10 mouse cellular contexts compared by ENCODE assay signal in the genomic region with DNA sequence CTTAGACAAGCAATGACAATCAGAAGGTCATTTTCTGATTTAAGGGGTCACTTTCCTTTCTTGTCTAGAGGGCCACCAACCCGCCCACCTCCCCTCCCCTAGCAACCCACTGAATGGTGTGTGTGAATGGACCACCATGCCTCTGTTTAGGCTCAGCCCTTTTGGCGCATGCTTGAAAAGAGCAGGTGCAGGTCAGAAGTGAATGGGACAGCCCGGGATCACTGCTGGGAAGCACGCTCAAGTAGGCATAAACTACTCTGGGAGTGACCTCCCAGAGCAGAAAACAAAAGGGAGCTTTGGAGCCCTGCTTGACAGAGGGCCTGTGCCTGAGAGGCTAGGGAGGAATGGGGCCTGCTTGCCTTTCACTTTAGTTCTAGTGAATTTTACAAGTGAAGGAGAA. TPM values are rescaled to one million over a fixed set of nuclear protein-coding genes. Genes with fewer than 3 reads are reported as not detected.
A peak's percentile ranks its signal among the peaks of the same experiment; 100 is the strongest.
DNase-seq lines count a peak whose midpoint lies in the region; ATAC-seq and TF ChIP-seq lines count a peak whose summit lies in the region.
"Had no signal": no experiment of that assay in that cellular context is flagged by ENCODE, and none has a peak within 500 bp of the region (broad histone marks: within the 10 kb centered on the region; RNA-seq: fewer than 3 reads in every experiment).

No protein-coding gene starts in this region.

- no peak for DNase-seq in lung, embryonic 14.5 days
- DNase-seq in lung, postnatal 10 days, result no peak
- DNase-seq in forebrain, postnatal 0 days, result no peak
- DNase-seq in urinary bladder, postnatal 10 days (ENCODE audit: low spot score), result no peak
- DNase-seq in heart, adult 9 months (ENCODE audit: low spot score in 2 of 2), result no peak
- DNase-seq in left cerebral cortex, postnatal 14 days (ENCODE audit: low spot score in 2 of 2), result no peak
- DNase-seq: gastrocnemius, postnatal 25 days had no signal

- intact Hi-C loops in left cerebral cortex, postnatal 14 days (cut with DNase I), result no loop called here

- no peaks in the 10 kb centered on the region for H3K36me3 ChIP-seq in lung, embryonic 14.5 days (ENCODE audit: insufficient read depth)
- H3K36me3 ChIP-seq in forebrain, postnatal 0 days (ENCODE audit: insufficient read depth), result no peaks in the 10 kb centered on the region
- H3K36me3 ChIP-seq in midbrain, embryonic 15.5 days (replicated peaks), result no peaks in the 10 kb centered on the region
- no peaks in the 10 kb centered on the region for H3K36me3 ChIP-seq in liver, embryonic 12.5 days

- no peak for TF ChIP-seq CTCF in lung, embryonic 14.5 days (IDR thresholded peaks at IDR 0.05; ENCODE audit: low read depth)
- TF ChIP-seq CTCF in forebrain, postnatal 0 days (IDR thresholded peaks at IDR 0.05; ENCODE audit: low read depth), result no peak

- H3K27ac ChIP-seq in lung, embryonic 14.5 days (ENCODE audit: low read depth), result no peak overlapping the region
- H3K27ac ChIP-seq in forebrain, postnatal 0 days (ENCODE audit: low read depth, low read length), result no peak overlapping the region
- H3K27ac ChIP-seq in midbrain, embryonic 15.5 days, result no peak overlapping the region
- no peak overlapping the region for H3K27ac ChIP-seq in liver, embryonic 12.5 days
- H3K27ac ChIP-seq: macrophage had no signal

- no peaks in the 10 kb centered on the region for H3K9me3 ChIP-seq in lung, embryonic 14.5 days (ENCODE audit: low read depth, low read length)
- H3K9me3 ChIP-seq in forebrain, postnatal 0 days (ENCODE audit: low read length), result no peaks in the 10 kb centered on the region
- H3K9me3 ChIP-seq in midbrain, embryonic 15.5 days, result no peaks in the 10 kb centered on the region
- no peaks in the 10 kb centered on the region for H3K9me3 ChIP-seq in liver, embryonic 12.5 days (replicated peaks)

- no peak overlapping the region for H3K4me2 ChIP-seq in lung, embryonic 14.5 days
- no peak overlapping the region for H3K4me2 ChIP-seq in forebrain, postnatal 0 days (ENCODE audit: low read depth)
- H3K4me2 ChIP-seq in midbrain, embryonic 15.5 days, result no peak overlapping the region
- H3K4me2 ChIP-seq in liver, embryonic 12.5 days, result no peak overlapping the region

- H3K4me1 ChIP-seq in lung, embryonic 14.5 days (ENCODE audit: insufficient read depth), result no peaks in the 10 kb centered on the region
- H3K4me1 ChIP-seq in forebrain, postnatal 0 days (ENCODE audit: insufficient read depth), result no peaks in the 10 kb centered on the region
- H3K4me1 ChIP-seq in midbrain, embryonic 15.5 days, result peaks cover 12% of the 10 kb centered on the region
- H3K4me1 ChIP-seq in liver, embryonic 12.5 days, result no peaks in the 10 kb centered on the region

- 52% methylated on average over 4 of the region's 4 CpGs for WGBS in lung, embryonic 14.5 days
- WGBS in forebrain, postnatal 0 days, result 12% methylated on average over 4 of the region's 4 CpGs
- 11% methylated on average over 4 of the region's 4 CpGs for WGBS in midbrain, embryonic 15.5 days
- 54% methylated on average over 4 of the region's 4 CpGs for WGBS in liver, embryonic 12.5 days (ENCODE audit: insufficient replicate concordance)

- no peak overlapping the region for H3K4me3 ChIP-seq in lung, embryonic 14.5 days (ENCODE audit: low read depth, low read length)
- H3K4me3 ChIP-seq in forebrain, postnatal 0 days (ENCODE audit: low read depth, low read length), result no peak overlapping the region
- no peak overlapping the region for H3K4me3 ChIP-seq in midbrain, embryonic 15.5 days
- H3K4me3 ChIP-seq in liver, embryonic 12.5 days, result no peak overlapping the region

- no peaks in the 10 kb centered on the region for H3K27me3 ChIP-seq in lung, embryonic 14.5 days (ENCODE audit: insufficient read depth, low read length)
- H3K27me3 ChIP-seq in forebrain, postnatal 0 days (ENCODE audit: insufficient read depth, low read length), result no peaks in the 10 kb centered on the region
- peaks cover 13% of the 10 kb centered on the region for H3K27me3 ChIP-seq in midbrain, embryonic 15.5 days (replicated peaks)
- H3K27me3 ChIP-seq in liver, embryonic 12.5 days (replicated peaks), result no peaks in the 10 kb centered on the region

- ATAC-seq in lung, embryonic 14.5 days (ENCODE audit: insufficient read depth), result 0 out of 2 replicates have a peak, but pooled peaks have one; percentile 24
- ATAC-seq in forebrain, postnatal 0 days, result peak; percentile 92
- peak; percentile 82 for ATAC-seq in midbrain, embryonic 15.5 days (replicated peaks)
- no peak for ATAC-seq in liver, embryonic 12.5 days

- H3K9ac ChIP-seq in lung, embryonic 14.5 days, result no peak overlapping the region
- no peak overlapping the region for H3K9ac ChIP-seq in forebrain, postnatal 0 days
- no peak overlapping the region for H3K9ac ChIP-seq in midbrain, embryonic 15.5 days
- no peak overlapping the region for H3K9ac ChIP-seq in liver, embryonic 12.5 days

RNA-seq across cellular contexts. Expression of a gene that starts 51.4 kb away (rescaled TPM):
- polyA plus RNA-seq in lung, embryonic 14.5 days (2014; fragmentation: Nextera tagmentation; extraction: Ambion mirVana), result 13.1 and 15.6 TPM in 2 replicates
- total RNA-seq in forebrain, postnatal 0 days (2014; rRNA removed), result 68.2 and 80.4 TPM in 2 replicates
- polyA plus RNA-seq in forebrain, postnatal 0 days (2015; fragmentation: Nextera tagmentation; extraction: Ambion mirVana), result 15.1 and 28.5 TPM in 2 replicates
- 37.0 and 40.5 TPM in 2 replicates for polyA plus RNA-seq in midbrain, embryonic 15.5 days (2015; fragmentation: Nextera tagmentation; extraction: Ambion mirVana)
- 1.2 and 1.6 TPM in 2 replicates for polyA plus RNA-seq in liver, embryonic 12.5 days (2016; fragmentation: Nextera tagmentation; extraction: Ambion mirVana)
- total RNA-seq in left cerebral cortex, postnatal 14 days (2021), result 100 to 1,000 TPM; 196 to 212 TPM
- polyA plus RNA-seq: macrophage had no signal
